9 mouse cellular contexts compared by ENCODE assay signal in the genomic region with DNA sequence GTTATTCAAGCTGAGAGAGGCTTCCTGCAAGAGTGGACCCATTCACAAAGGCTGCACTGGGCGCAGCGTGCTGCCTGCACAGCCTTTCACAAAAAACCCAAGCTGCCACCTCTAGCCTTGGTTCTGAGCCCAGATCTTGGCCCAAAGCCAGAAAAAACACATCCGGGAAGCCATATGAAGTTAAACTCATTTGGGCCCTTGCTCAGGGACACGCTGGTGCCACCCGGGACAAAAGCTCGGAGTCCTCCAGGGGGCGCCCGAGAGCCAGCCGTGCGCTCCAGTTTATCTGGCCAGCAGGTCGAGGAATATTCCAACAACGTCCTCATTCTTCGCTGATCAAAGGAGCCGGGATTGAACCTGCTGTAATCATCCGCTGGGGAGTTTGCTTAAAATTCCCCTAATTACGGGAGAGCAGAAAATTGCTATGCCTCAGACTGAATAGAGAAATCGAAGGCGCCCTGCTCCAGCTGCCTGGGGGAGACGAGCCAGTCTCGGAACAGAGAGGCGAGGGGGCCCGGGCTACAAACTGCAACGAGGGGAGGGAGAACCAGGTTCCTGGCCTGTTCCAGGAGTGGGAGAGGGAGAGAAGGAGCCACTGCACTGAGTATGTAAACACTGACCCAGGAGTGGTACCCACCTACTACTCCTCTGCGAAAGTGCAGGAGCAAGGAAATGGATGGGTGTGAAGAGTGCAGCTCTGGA.
DNase-seq lines count a peak whose midpoint lies in the region; ATAC-seq lines count a peak whose summit lies in the region.
"Had no signal": no experiment of that assay in that cellular context is flagged by ENCODE, and none has a peak within 500 bp of the region (broad histone marks: within the 10 kb centered on the region; RNA-seq: fewer than 3 reads in every experiment).

No protein-coding gene starts in this region.

- DNase-seq in liver = peak; percentile 64
- peak; percentile 58 to 86 for DNase-seq in heart, adult 18-20 months
- peak; percentile 80 for DNase-seq in kidney, adult 18-20 months
- peak; percentile 72 to 73 for DNase-seq in left cerebral cortex, postnatal 36 days (ENCODE audit: low spot score in 2 of 2)
- peak; percentile 73 for DNase-seq in naive thymus-derived CD4-positive, alpha-beta T cell, adult 2 months (ENCODE audit: low read depth)
- peak; percentile 45 for DNase-seq in splenic B cell, adult 2 months (ENCODE audit: low read depth, low spot score)

- H3K27ac ChIP-seq in liver, embryonic 12.5 days = no peak overlapping the region
- no peak overlapping the region for H3K27ac ChIP-seq in embryonic facial prominence, embryonic 13.5 days

- no peak overlapping the region for H3K4me3 ChIP-seq in liver, embryonic 12.5 days
- H3K4me3 ChIP-seq in embryonic facial prominence, embryonic 13.5 days = no peak overlapping the region

- no peaks in the 10 kb centered on the region for H3K36me3 ChIP-seq in liver, embryonic 12.5 days
- no peaks in the 10 kb centered on the region for H3K36me3 ChIP-seq in embryonic facial prominence, embryonic 13.5 days
- H3K36me3 ChIP-seq in splenic B cell, adult 2 months (ENCODE audit: control insufficient read depth, insufficient read depth, low read length, poor library complexity, severe bottlenecking) = no peaks in the 10 kb centered on the region
- H3K36me3 ChIP-seq: G1E had no signal

- H3K4me1 ChIP-seq in liver, embryonic 12.5 days = no peaks in the 10 kb centered on the region
- peaks cover 8% of the 10 kb centered on the region for H3K4me1 ChIP-seq in embryonic facial prominence, embryonic 13.5 days

- no peak for ATAC-seq in liver, embryonic 12.5 days
- ATAC-seq in embryonic facial prominence, embryonic 13.5 days (ENCODE audit: insufficient number of reproducible peaks, insufficient read depth, low FRiP score, low TSS enrichment, low read depth) = no peak

- peaks cover 57% of the 10 kb centered on the region for H3K27me3 ChIP-seq in liver, embryonic 12.5 days (replicated peaks)
- peaks cover 65% of the 10 kb centered on the region for H3K27me3 ChIP-seq in embryonic facial prominence, embryonic 13.5 days
- H3K27me3 ChIP-seq in splenic B cell, adult 2 months (ENCODE audit: control insufficient read depth, insufficient read depth, low read length, poor library complexity, severe bottlenecking) = no peaks in the 10 kb centered on the region

- intact Hi-C loops in left cerebral cortex, postnatal 36 days (cut with DNase I) = loop anchor here (5.0 kb wide), 2 partner anchors 52 to 178 kb away; partner anchors contain the start of gene Nectin1

- H3K4me2 ChIP-seq in liver, embryonic 12.5 days = no peak overlapping the region
- H3K4me2 ChIP-seq in embryonic facial prominence, embryonic 13.5 days = peak overlapping the region; percentile 33

- no peaks in the 10 kb centered on the region for H3K9me3 ChIP-seq in liver, embryonic 12.5 days (replicated peaks)
- H3K9me3 ChIP-seq in embryonic facial prominence, embryonic 13.5 days = no peaks in the 10 kb centered on the region

- 17% methylated on average over 24 of the region's 24 CpGs for WGBS in liver, embryonic 12.5 days (ENCODE audit: insufficient replicate concordance)
- 7% methylated on average over 24 of the region's 24 CpGs for WGBS in embryonic facial prominence, embryonic 13.5 days

- H3K9ac ChIP-seq in liver, embryonic 12.5 days = no peak overlapping the region
- H3K9ac ChIP-seq in embryonic facial prominence, embryonic 13.5 days = no peak overlapping the region
